Mouse (Mus musculus): ENCODE results near the gene Ttn. TPM values are rescaled to one million over a fixed set of nuclear protein-coding genes. Genes with fewer than 3 reads are reported as not detected.

Gene Ttn
- total and polyA plus RNA-seq, 2 experiments from 2014 or later = 0.41 to 0.99 TPM

DNA sequence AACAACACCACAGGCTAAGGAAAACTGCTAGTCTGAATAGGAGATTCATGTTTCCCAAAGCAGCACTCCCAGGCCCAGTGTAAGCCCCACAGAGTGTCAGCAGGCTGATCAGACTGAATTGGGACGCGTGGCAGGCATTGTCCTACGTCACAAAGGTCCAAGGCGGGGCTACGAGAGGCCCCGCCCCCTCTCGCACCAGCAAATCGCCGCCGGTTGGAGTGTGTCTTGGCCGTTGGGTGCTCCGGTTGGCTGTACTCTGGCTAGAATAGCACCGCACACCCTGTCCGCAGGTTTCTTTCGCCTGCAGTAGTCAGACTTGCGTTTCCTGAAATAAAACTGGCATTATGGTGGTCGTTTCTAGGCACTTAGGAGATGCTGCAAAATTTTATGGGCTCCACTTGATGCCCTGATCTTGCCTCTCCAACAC, 309.4 kb downstream of the Ttn start, which contains the start of gene Fkbp7:
TSS of gene Fkbp7 (minus strand) at position 151 of the 427 bp plus-strand sequence.
- peak; percentile 94 for DNase-seq (ENCODE audit: low spot score)
- TF ChIP-seq CTCF (IDR thresholded peaks at IDR 0.05) = no peak

DNA sequence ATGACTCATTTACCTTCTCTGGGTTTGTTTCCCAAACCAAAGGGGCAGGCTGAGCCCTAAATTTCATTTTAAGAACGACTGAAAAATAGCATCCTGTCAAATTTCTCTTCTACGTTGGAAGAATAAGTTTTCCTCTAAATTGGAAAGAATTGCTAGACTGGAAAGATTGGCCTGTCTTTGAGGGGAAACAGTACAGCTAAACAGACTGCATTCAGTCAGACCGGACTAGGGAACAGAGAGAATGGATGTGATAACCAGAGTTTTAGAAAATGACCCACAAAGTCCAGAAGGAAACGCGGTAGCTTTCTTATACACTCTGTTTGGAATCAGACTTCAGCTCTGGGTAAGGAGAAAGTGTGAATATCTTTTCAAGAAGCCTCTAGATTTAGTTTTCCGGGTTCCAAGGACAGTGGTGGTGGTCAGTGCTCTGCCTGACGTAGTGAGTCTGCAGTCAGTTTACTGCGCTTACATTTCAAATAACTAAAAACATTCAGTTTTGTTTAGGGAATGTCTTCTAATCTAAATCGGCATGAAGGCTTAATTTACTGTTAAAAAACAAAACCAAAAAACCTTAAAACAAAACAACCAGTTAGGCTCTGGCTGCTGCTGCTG, 310.1 kb downstream of the Ttn start:
- DNase-seq (ENCODE audit: low spot score) = no peak
- no peak for TF ChIP-seq CTCF (IDR thresholded peaks at IDR 0.05)
- no peak for ATAC-seq (ENCODE audit: low FRiP score)

More for the DNA sequence above, 309.4 kb downstream of the Ttn start, which contains the start of gene Fkbp7:
- ATAC-seq (ENCODE audit: low FRiP score) = peak; percentile 90
- Histone ChIP-seq H3K4me2 (ENCODE audit: low read depth, low read length, poor library complexity, severe bottlenecking) (peak within 1 kb of the TSS; percentile 60), H3K27ac (ENCODE audit: low read depth, low read length) (peak within 1 kb of the TSS; percentile 65), H3K4me1 (ENCODE audit: insufficient read depth, low read length) (peaks cover 10% of the 10 kb centered on the region), H3K4me3 (ENCODE audit: low read depth, low read length) (peak within 1 kb of the TSS; percentile 36), H3K9ac (replicated peaks; ENCODE audit: low read length, poor library complexity, severe bottlenecking) (peak within 1 kb of the TSS; percentile 46), H3K36me3 (ENCODE audit: insufficient read depth, low read length) (no peaks in the 10 kb centered on the region), H3K27me3 (ENCODE audit: insufficient read depth, low read length) (no peaks in the 10 kb centered on the region), H3K9me3 (ENCODE audit: low read length) (no peaks in the 10 kb centered on the region)
- WGBS = 0% methylated on average over 17 of the region's 17 CpGs

GRCm38 (mm10) chr2:76671641-76672040, 310.7 kb downstream of the Ttn start:
- H3K27ac ChIP-seq (ENCODE audit: low read depth, low read length) = no peak overlapping the region
- DNase-seq (ENCODE audit: low spot score) (no peak), ATAC-seq (ENCODE audit: low FRiP score) (no peak)
- H3K9me3 ChIP-seq (ENCODE audit: low read length) = no peaks in the 10 kb centered on the region
- no peak overlapping the region for H3K9ac ChIP-seq (replicated peaks; ENCODE audit: low read length, poor library complexity, severe bottlenecking)
- peaks cover 7% of the 10 kb centered on the region for H3K4me1 ChIP-seq (ENCODE audit: insufficient read depth, low read length)
- WGBS = 81% methylated on average over 6 of the region's 6 CpGs
- no peaks in the 10 kb centered on the region for H3K36me3 ChIP-seq (ENCODE audit: insufficient read depth, low read length)
- no peak for TF ChIP-seq CTCF (IDR thresholded peaks at IDR 0.05)
- peak overlapping the region; percentile 7; the same call in 1 of the 2 replicates for H3K4me2 ChIP-seq (ENCODE audit: low read depth, low read length, poor library complexity, severe bottlenecking)
- no peak overlapping the region for H3K4me3 ChIP-seq (ENCODE audit: low read depth, low read length)
- no peaks in the 10 kb centered on the region for H3K27me3 ChIP-seq (ENCODE audit: insufficient read depth, low read length)

More for the DNA sequence above, 310.1 kb downstream of the Ttn start:
- peak overlapping the region; percentile 60 for H3K4me2 ChIP-seq (ENCODE audit: low read depth, low read length, poor library complexity, severe bottlenecking)
- peak overlapping the region; percentile 46 for H3K9ac ChIP-seq (replicated peaks; ENCODE audit: low read length, poor library complexity, severe bottlenecking)
- no peaks in the 10 kb centered on the region for H3K9me3 ChIP-seq (ENCODE audit: low read length)
- peaks cover 10% of the 10 kb centered on the region for H3K4me1 ChIP-seq (ENCODE audit: insufficient read depth, low read length)
- H3K27ac ChIP-seq (ENCODE audit: low read depth, low read length) = peak overlapping the region; percentile 65; the same call in 1 of the 2 replicates
- H3K4me3 ChIP-seq (ENCODE audit: low read depth, low read length) = peak overlapping the region; percentile 36
- H3K27me3 ChIP-seq (ENCODE audit: insufficient read depth, low read length) = no peaks in the 10 kb centered on the region
- WGBS = 31% methylated on average over 9 of the region's 9 CpGs
- H3K36me3 ChIP-seq (ENCODE audit: insufficient read depth, low read length) = no peaks in the 10 kb centered on the region

DNA sequence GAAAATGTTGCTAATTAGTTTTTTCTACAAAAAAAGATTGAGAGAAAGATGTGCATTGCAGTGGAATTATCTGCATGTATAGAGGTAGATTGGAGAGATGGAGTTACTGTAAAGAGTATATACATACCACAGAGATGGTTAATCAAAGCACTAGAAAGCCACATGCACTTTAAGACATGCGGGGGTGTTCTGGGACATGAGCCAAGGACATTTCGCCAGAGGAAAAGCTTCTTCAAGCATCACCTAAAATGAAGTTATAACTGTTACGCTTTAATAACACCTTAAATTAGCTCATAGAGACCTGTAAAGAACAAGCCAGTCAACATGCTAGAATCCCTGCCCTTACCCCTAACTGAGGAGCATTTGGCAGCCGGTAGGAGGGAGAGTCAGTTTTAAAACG, 315.1 kb downstream of the Ttn start:
- no peaks in the 10 kb centered on the region for H3K27me3 ChIP-seq (ENCODE audit: insufficient read depth, low read length)
- H3K27ac ChIP-seq (ENCODE audit: low read depth, low read length) = no peak overlapping the region
- no peak for ATAC-seq (ENCODE audit: low FRiP score)
- H3K4me3 ChIP-seq (ENCODE audit: low read depth, low read length) = no peak overlapping the region
- TF ChIP-seq CTCF (IDR thresholded peaks at IDR 0.05) = no peak
- H3K4me1 ChIP-seq (ENCODE audit: insufficient read depth, low read length) = no peaks in the 10 kb centered on the region
- no peaks in the 10 kb centered on the region for H3K36me3 ChIP-seq (ENCODE audit: insufficient read depth, low read length)
- no peak overlapping the region for H3K4me2 ChIP-seq (ENCODE audit: low read depth, low read length, poor library complexity, severe bottlenecking)
- no peak overlapping the region for H3K9ac ChIP-seq (replicated peaks; ENCODE audit: low read length, poor library complexity, severe bottlenecking)
- no peak for DNase-seq (ENCODE audit: low spot score)
- no peaks in the 10 kb centered on the region for H3K9me3 ChIP-seq (ENCODE audit: low read length)
- WGBS = 84% methylated on average over 5 of the region's 5 CpGs

- no peak for TF ChIP-seq CTCF (IDR thresholded peaks at IDR 0.05)
- Histone ChIP-seq H3K9me3 (ENCODE audit: low read length) (no peaks in the 10 kb centered on the region), H3K27me3 (ENCODE audit: insufficient read depth, low read length) (no peaks in the 10 kb centered on the region), H3K4me1 (ENCODE audit: insufficient read depth, low read length) (no peaks in the 10 kb centered on the region), H3K4me3 (ENCODE audit: low read depth, low read length) (no peak overlapping the region), H3K36me3 (ENCODE audit: insufficient read depth, low read length) (no peaks in the 10 kb centered on the region), H3K4me2 (ENCODE audit: low read depth, low read length, poor library complexity, severe bottlenecking) (no peak overlapping the region), H3K9ac (replicated peaks; ENCODE audit: low read length, poor library complexity, severe bottlenecking) (no peak overlapping the region), H3K27ac (ENCODE audit: low read depth, low read length) (no peak overlapping the region)
- 97% methylated on average over 7 of the region's 7 CpGs for WGBS
- DNase-seq (ENCODE audit: low spot score) (no peak), ATAC-seq (ENCODE audit: low FRiP score) (no peak)
Measured at GRCm38 (mm10) chr2:76665531-76665930, 316.8 kb downstream of the Ttn start.

GRCm38 (mm10) chr2:76659419-76659818, 322.9 kb downstream of the Ttn start:
- WGBS = 47% methylated on average over 5 of the region's 8 CpGs
- no peaks in the 10 kb centered on the region for H3K4me1 ChIP-seq (ENCODE audit: insufficient read depth, low read length)
- H3K27me3 ChIP-seq (ENCODE audit: insufficient read depth, low read length) = no peaks in the 10 kb centered on the region
- H3K4me2 ChIP-seq (ENCODE audit: low read depth, low read length, poor library complexity, severe bottlenecking) = no peak overlapping the region
- ATAC-seq (ENCODE audit: low FRiP score) (no peak), DNase-seq (ENCODE audit: low spot score) (peak; percentile 36)
- no peak overlapping the region for H3K9ac ChIP-seq (replicated peaks; ENCODE audit: low read length, poor library complexity, severe bottlenecking)
- no peaks in the 10 kb centered on the region for H3K9me3 ChIP-seq (ENCODE audit: low read length)
- H3K27ac ChIP-seq (ENCODE audit: low read depth, low read length) = no peak overlapping the region
- H3K4me3 ChIP-seq (ENCODE audit: low read depth, low read length) = no peak overlapping the region
- TF ChIP-seq CTCF (IDR thresholded peaks at IDR 0.05) = 0 out of 2 replicates have a peak, but pooled peaks have one; percentile 4
- no peaks in the 10 kb centered on the region for H3K36me3 ChIP-seq (ENCODE audit: insufficient read depth, low read length)
